Mouse (Mus musculus) adrenal gland, adult 18-20 months (tissue): ENCODE results near the gene Mgat4d. TPM values are rescaled to one million over a fixed set of nuclear protein-coding genes. Genes with fewer than 3 reads are reported as not detected.
"Not testable (repeated sequence)": the region's sequence is repeated elsewhere in the genome, so short reads cannot be mapped to it uniquely, and the experiment has no call there.

ENCODE experiments used
- DNase-seq, 2 experiments: peaks; one replicate each; pipeline ENCODE4 v3.0.0; 2021 to 2022; ENCODE audit warnings: low spot score in 2 of 2
- total RNA-seq, 2 experiments: library from RNA; stranded (reverse); gene quantifications; 1 replicate in 1 of 2; 2 replicates in 1 of 2; pipeline ENCODE4 v1.2.3; 2021

Mgat4d gene
- total RNA-seq, 2 experiments from 2014 or later: not detected

DNA sequence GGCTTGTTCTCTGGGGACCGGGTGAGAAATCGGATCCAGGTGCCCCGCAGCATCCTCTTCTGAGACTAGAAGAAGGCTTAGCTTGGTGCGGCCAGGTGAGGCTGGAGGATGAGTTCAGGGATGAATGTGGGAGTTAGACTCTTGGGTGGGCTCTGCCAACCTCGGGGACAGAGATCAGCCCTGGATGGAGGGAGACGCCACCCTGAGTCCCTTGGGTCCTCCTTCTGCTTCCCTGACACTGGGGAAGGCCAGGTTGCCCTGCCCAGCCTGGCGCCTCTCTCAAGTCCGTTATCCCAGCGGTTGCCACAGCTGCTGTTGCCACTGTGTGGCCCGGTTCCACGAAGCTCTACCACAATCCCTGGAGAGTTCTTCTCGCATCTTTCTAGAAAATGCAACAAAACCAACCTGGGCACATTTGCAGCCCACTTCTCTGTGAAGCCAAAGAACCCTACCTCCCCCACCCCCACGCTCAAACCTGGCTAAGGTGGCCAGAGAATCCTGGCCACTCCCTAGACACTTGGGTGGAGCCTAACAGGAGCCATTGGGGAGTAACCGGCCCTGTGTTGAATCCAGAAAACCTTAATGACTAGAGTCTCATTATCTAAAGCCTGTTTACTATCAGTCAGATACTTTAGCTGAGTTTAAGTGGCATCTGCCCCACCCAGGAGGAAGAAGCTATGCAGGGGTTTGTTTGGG is 41.9 kb downstream of the Mgat4d start:
- DNase-seq: no peak

DNA sequence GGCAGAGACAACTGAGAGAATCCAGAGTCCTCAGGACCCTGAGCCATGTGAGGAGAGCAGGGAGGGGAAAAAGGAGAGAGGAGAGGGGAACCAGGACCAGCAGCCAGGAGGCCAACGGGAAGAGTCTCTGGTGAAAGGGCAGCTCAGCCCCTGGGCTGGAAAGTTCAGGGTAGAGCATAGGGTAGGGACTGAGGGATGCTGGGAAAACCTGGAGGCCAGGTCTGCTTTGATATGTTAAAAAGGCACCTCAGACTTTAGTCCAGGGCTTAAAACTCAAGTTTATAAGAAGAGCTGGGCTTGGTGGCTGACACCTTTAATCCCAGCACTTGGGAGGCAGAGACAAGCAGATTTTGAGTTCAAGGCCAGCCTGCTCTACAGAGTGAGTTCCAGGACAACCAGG is 44.2 kb downstream of the Mgat4d start:
- no peak for DNase-seq

DNA sequence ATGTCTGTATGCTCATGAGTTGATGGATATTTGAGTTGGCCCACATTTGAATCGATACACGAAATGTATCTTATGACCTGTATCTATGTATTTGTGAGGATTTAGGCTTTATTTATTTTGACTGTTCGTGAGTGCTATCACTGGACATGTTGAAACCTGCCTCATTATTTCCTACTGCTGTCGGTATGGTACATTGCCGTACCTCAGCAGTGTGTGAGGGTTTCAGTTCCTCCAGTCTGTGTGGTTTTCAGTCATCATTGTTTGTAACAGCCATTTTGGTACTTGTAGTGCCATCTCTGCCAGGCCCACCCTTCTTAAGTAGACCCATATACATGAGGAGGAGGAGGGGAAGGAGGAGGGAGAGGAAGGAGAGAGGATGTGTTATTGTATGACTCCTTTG is 46.1 kb downstream of the Mgat4d start:
- no peak for DNase-seq

DNA sequence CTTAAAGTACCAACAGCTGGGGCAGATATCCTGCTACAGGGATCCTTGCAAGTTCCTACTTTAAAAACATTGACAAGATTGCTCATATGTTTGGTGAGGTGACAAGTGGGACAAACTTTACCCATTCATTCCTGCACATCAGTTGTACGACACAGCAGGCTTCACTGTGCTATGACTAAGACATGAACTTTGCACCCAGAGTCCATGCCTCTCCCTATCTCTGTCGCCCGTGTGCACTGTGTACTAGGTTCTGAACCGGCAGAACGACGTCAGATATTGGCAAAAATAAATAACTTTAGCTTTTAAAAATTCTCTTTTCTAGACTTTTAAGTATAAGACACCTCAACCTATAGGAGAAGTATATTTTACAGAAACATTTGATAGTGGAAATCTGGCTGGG is 48.4 kb downstream of the Mgat4d start:
- DNase-seq: no peak

DNA sequence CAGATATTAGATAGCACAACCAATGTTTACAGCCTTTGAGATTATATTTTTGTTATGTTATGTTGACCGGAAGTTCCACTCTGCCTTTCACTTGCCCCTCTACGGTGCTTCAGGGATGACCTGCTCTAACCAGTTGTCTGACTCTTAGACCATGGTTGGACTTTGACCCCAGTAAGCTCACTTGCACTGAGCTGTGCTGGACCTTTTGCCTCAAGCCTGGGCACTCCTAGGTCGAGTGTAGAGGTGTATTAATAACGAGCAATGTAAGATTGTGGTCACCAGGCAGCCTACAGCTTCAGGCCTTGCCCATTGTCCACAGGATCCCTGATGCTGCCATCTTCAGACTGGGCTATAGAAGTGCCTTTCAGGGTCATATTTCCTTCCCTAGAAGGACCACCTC is 49.5 kb downstream of the Mgat4d start:
- no peak for DNase-seq

DNA sequence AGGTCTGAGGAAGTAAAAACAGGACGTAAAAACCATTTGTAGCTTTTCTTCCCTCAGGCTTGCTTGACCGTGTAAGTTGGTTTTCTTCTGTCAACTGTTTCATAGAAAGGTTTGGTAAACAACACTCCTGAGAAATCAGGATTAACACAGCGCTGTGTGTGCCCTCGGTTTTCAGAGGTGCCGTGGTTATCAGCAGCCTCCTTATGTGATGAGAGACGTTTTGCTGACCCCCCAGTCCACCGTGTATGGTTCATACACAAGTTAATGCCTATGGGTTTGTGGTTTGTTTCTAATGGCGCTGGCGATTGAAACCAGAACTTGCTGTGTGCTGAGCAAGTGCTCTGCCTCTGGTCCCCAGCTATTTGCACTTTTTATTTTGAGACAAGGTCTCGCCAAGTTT is 57.3 kb downstream of the Mgat4d start:
- no peak for DNase-seq

DNA sequence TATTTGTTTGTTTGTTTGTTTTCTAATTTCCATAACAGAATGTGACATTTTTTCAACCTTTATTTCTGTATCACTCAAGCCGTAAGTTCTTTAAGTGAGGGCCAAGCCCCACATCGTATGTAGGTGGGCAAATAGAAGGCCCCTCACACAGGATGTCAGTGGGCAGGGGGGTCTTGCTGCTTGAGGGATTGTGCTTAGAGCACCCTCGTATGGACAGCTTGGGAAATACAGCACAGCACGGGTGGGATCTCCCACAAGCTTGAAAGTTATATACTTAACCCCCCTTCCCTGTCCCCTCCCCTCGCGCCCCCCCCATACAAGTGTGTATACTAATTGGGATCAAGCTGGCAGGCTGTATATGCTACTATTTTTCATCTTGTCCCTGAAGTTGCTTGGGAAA is 58.6 kb downstream of the Mgat4d start:
- no peak for DNase-seq

DNA sequence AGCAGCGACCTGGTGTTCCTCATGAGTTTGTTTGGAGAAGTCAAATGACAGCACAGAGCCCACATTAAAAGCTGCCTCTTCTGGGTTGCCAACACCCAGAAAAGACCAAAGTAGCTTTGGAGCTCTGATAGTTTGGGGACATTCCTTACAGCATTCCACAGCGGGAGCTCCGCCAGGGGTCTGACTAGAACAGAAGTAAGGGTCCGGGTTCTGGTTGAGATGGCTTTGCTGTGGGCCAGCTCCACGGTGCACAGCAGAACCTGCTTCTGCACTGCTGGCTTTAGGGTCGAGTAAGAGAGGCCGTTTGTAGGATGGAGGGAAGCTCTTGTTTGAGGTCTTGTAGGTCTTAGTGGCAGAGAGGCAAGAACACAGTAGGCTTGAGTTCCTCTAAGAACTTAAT is 60.2 kb downstream of the Mgat4d start:
- no peak for DNase-seq

DNA sequence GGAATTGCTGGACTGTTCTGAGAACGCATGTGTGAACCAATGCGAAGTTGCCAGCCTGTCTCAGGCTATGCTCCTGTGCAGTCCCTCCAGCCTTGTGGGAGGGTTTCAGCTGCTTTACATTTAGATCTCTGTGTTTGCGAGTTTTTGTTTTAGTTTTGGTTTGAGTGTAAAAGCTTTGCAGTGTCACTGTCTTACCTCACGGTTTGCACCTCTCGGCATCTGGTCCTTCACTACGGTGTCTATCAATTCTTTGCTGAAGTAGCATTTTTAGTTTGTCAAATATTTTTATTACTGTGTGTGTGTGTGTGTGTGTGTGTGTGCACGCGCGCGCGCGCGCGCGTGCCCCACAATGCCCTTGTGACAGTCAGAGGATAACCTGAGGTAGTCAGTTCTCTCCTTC is 68.6 kb downstream of the Mgat4d start:
- DNase-seq: no peak

DNA sequence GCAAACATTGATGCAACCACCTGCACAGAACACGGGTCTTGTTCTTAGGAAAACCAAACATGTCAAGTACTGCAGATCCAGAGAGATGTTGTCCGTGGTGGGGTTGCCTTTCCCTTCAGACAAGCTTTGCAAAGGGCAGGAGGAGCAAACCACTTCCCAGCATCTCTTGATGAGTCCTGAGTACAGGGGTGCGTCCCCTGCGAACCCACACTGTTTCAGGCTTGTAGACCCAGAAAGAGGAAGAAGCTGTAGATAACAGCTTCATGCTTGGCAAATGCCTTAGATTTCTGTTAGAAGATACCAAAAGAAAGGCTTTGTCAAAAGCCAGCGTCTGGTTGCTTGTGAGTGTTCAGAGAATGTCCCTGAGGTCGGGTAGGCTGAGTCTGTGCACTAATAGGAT is 69.7 kb downstream of the Mgat4d start:
- no peak for DNase-seq

DNA sequence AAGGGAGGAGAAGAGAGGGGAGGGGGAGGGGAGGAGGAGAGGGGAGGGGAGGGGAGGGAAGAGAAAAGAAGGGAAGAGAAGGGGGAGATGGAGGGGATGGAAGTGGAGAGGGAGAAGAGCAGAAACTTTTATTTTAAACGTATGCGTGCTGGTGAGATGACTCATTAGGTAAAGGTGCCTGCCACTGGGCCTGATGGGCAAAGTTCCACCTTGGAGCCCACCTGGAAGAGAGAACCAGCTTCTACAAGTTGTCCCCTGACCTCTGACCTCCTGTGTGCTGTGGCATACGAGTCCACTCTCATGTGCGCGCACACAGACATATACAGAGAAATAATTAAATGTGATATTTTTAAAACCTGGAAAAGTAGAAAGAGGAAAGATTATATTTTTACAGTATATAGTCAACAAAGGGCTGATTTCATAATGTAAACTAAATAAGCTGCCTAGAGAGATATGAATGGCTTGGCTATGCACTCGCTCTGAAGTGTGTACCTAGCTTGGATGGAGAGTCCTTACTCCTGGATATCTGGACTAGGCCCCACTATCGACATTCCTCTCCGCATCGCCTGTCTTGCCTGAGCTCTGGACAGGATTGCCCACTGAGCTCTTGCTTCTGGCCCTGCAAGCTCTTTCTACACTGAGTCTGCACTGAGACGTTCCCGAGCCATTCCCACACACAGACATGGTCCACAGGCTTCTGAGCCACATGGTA is 70.7 kb downstream of the Mgat4d start:
- DNase-seq: no peak

DNA sequence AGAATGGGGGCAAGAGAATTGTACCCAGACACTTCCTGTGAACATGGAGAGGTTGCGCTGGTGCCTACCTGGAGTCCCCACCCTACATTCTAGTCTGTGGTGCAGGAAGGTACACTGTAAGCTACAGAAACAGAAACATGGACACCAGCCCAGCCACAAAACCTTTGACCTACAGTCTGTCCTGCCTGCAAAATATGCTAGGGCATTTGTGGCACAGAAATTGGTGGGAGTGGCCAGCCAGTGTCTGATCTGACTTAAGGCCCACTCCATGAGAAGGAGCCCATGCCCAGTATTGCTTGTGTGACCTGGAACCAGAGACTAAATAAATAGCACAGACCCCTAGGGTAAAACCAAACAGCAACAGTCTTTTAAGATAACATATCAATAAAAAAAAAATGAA is 73.1 kb downstream of the Mgat4d start:
- DNase-seq: no peak

DNA sequence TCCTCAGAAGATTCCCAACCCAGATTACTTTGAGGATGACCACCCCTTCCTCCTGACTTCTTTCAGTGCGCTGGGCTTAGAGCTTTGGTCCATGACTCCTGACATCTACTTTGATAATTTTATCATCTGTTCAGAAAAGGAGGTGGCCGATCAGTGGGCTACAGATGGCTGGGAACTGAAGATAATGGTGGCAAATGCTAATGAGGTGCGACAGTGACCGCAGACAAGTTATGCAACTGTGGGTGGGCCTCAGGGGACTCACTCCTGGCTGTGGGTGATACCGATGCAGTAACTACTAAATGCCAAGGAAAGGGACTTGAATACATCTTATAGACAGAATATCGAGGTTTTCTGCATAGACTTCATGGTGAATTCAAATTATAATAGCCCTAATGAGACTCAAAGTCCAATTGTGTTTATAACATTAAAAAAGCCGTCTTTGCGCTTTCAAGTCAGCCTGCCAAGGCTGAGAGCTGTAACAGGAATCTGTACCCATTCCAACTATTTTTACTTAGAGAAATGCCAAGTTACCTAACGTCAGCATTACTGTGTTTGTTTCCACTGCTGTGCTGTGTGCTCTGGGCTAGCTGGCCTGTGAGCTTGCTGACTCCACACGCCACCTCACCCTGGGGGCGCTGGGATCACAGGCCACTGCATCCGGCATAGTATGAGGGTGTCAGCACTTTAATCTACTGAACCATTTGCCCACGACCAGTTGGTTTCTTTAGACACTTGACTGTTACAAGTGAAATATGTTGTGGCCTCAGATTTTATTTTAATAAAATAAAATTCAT is 75.0 kb downstream of the Mgat4d start:
- no peak for DNase-seq

DNA sequence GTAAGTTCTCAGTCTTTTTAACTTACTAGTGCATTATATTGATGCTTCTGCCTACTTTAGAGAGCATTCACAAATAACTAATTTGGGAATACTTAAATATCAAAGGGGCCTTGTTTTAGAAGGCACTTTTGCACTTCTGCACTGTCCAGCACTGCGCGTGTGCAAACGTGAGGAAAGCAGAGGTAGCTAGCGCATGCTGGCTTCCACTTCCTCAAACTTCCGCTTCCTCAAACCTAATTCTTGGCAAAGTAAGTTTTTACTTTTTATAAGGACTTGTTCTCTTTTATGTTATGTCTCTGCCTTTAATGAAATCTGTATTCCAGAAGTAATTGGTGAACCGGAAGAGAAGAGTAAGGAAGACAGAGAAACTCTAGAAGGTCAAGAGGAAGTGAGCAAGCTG is 76.9 kb downstream of the Mgat4d start:
- no peak for DNase-seq

DNA sequence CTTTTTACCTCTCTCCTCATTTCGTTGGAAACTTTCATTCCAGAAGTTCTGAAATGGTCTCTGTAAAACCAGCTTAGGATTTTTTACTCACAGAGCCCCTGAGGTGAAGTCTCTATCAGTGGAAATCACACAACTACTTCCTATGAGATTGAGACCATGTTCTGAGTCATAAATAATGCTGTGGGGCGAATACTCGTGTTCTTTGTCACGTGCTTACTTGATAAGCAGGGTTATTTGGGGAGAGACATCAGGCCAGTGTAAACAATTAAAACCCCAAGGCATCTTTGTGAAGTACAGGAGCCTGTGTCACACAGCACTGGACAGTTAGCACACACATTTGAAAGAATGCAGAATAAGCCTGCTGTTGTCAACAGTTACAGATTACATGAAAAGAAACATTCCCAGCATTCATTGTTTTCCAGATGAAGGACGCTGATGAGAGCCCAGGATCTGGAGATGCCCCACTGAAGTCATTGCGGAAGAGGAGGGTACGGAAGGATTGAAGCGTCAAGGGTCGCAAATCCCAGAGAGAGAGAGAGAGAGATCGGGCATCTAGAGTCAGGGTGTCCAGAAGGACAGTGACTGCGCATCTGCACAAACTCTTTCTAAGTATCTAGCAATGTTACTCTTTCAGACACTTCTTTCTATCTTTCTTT is 78.0 kb downstream of the Mgat4d start:
- no peak for DNase-seq

DNA sequence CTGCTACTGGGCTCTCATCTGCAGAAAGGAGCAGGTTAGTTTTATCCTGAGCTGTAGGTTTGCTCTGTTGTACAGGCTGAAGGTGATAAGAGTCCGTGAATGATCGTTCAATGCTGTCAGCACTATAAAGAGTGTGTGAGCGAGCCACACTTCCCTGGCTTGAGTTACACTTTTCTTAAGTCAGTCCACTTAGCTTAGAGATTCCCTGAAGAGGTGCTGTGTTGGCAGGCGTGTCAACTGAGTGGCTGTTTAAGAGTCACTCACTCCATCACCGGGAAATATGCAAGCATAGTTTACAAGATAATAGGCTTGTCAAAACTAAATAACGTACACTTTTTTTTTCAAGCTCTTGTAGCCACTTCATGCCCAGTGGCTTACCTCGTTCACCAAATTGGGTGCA is 78.7 kb downstream of the Mgat4d start:
- DNase-seq: no peak

DNA sequence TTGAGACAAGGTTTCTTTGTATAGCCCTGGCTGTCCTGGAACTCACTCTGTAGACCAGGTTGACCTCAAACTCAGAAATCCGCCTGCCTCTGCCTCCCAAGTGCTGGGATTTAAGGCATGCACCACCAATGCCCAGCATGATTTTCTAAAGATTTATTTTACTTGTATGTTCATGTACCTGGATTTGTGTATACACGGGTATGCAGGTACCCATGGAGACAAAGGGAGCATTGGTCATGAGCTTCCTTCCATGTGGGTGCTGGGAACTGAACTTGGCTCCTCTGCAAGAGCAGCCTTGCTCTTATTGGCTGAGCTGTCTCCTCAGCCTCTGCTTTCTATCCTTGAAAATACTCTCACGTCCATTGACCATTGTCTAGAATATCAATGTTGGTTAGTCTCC is 80.3 kb downstream of the Mgat4d start:
- not testable (repeated sequence) for DNase-seq

DNA sequence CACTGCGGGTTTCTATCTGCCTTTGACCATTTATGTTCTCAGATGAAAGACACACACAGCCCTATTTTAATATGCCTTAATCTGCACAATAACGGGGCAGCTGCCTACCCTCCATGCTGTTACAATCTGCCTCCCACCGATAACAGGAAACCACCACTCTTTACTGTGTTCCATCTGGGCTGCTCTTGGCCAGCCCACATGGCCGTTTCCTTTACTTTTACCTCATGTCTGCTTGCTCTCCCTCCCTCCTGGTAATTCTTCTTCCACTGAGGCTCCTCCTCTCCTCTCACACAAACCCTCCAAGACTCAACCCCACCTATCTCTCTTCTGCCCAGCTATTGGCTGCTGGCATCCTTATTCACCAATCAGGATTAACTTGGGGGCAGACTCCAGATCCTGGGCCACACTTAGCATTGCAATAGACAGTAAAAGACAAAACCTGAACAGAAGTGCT is 80.8 kb downstream of the Mgat4d start:
- no peak for DNase-seq
